Mouse (Mus musculus) cortical plate, adult 2 months (tissue): ENCODE data around the gene Ntm. TPM values are rescaled to one million over a fixed set of nuclear protein-coding genes. Genes with fewer than 3 reads are reported as not detected.

Experiments used
- H3K27ac ChIP-seq: fragments of 200-500 bp; 2 replicates; pipeline ENCODE4 v1.5.1; 2012; ENCODE audit warnings: low read length, control low read depth, inconsistent platforms; ENCODE audit not compliant: insufficient read depth
- H3K4me1 ChIP-seq: fragments of 200-500 bp; 2 replicates; pipeline ENCODE4 v1.6.1; 2011; ENCODE audit warnings: low read length; ENCODE audit not compliant: control insufficient read depth, insufficient read depth
- H3K4me3 ChIP-seq: fragments of 200-500 bp; 2 replicates; pipeline ENCODE4 v1.5.1; 2011; ENCODE audit warnings: mild to moderate bottlenecking, low read length, control low read depth; ENCODE audit not compliant: insufficient read depth
- CTCF ChIP-seq: fragments of 200-500 bp; IDR thresholded peaks from 2 replicates; pipeline ENCODE4 v1.5.1; 2011; ENCODE audit warnings: mild to moderate bottlenecking, control low read depth, low read length; ENCODE audit not compliant: insufficient read depth; ENCODE audit errors: extremely low read depth
- POLR2A ChIP-seq: fragments of 200-500 bp; IDR thresholded peaks from 2 replicates; pipeline ENCODE4 v1.6.1; 2011; ENCODE audit warnings: mild to moderate bottlenecking, low read length, control low read depth; ENCODE audit not compliant: insufficient read depth; ENCODE audit errors: extremely low read depth
- polyA plus RNA-seq: library from polyadenylated mRNA; depleted of rRNA; stranded (reverse); fragments of >200 nt; gene quantifications from 2 replicates; pipeline ENCODE4 v1.2.3, GENCODE M21; 2012

Ntm gene
- polyA plus RNA-seq, 1 experiment: 169 TPM

DNA sequence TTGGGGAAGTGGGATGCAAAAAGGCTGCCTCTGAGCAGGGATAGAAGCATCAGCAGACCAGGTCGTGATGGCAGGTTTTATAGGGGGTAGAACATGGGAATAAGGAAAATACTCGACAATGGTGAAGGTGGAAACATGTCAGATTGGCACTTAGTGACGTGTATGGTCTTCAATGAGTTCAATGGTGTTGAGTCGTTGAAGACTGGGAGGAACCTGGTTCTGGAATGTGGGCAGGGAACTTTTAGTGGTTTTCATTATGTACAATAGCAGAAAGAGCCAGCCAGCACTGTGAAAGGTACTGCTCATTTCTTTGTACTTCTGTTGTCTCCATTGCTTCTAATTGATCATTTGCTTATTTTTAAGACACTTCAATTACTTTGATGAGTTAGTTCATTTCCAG, 214.9 kb downstream of the Ntm start:
- H3K4me1 ChIP-seq: peaks cover 1% of the 10 kb centered on the region; the same call in 1 of the 2 replicates
- H3K4me3 ChIP-seq: no peak overlapping the region
- no peak for TF ChIP-seq CTCF
- no peak for TF ChIP-seq POLR2A
- no peak overlapping the region for H3K27ac ChIP-seq

DNA sequence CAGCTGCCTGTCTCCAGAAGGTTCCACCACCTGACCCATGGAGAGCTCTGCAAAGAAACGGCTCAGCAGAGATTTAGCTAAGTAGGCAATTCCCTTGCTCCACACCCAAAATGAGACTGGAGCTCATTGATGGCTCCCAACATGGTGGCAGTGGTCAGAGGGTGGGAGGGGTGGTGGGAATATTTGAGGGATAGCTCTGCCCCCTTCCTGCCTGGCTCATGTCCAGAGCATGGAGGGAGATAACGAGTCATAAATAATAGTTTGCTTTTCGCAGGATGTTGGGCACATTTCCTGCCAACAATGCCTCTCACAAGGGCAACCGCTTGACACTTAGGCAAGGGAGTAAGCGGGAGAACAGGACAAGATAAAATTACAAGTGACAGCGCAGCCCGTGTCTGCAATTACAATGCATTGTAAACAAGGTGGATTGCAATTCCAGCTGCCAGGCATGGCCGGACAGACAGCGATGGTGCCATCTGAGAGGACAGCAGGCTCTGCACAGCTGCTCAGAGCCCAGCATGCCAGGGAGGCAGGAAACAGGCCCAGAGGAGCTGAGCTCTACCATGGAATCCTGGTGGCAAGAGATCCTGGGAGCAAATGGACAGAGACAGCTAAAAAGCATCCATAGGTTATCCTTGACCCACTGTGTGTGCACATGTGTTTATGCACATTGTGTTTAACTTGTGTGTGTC, 224.0 kb downstream of the Ntm start:
- Histone ChIP-seq H3K4me1 (peaks cover 2% of the 10 kb centered on the region), H3K27ac (no peak overlapping the region), H3K4me3 (no peak overlapping the region)
- TF ChIP-seq CTCF (no peak), POLR2A (no peak)

GRCm38 (mm10) chr9:29736031-29736430, 226.9 kb downstream of the Ntm start:
- Histone ChIP-seq H3K27ac (no peak overlapping the region), H3K4me3 (no peak overlapping the region), H3K4me1 (peaks cover 2% of the 10 kb centered on the region)
- TF ChIP-seq CTCF (no peak), POLR2A (no peak)

GRCm38 (mm10) chr9:29732895-29733294, 230.0 kb downstream of the Ntm start:
- H3K4me1 ChIP-seq: peaks cover 2% of the 10 kb centered on the region
- no peak overlapping the region for H3K4me3 ChIP-seq
- no peak for TF ChIP-seq CTCF
- TF ChIP-seq POLR2A: no peak
- no peak overlapping the region for H3K27ac ChIP-seq

- TF ChIP-seq CTCF (no peak), POLR2A (no peak)
- H3K4me1 ChIP-seq: peaks cover 2% of the 10 kb centered on the region
- H3K27ac ChIP-seq: no peak overlapping the region
- no peak overlapping the region for H3K4me3 ChIP-seq
These were observed 231.3 kb downstream of the Ntm start for GRCm38 (mm10) chr9:29731672-29732071.

- Histone ChIP-seq H3K27ac (no peak overlapping the region), H3K4me3 (no peak overlapping the region), H3K4me1 (no peaks in the 10 kb centered on the region; the same call in 1 of the 2 replicates)
- TF ChIP-seq CTCF: no peak
- no peak for TF ChIP-seq POLR2A
These were observed 235.2 kb downstream of the Ntm start for GRCm38 (mm10) chr9:29727540-29728432.

GRCm38 (mm10) chr9:29721461-29721860, 241.5 kb downstream of the Ntm start:
- no peak overlapping the region for H3K27ac ChIP-seq
- no peak overlapping the region for H3K4me3 ChIP-seq
- H3K4me1 ChIP-seq: no peaks in the 10 kb centered on the region
- no peak for TF ChIP-seq POLR2A
- TF ChIP-seq CTCF: no peak

GRCm38 (mm10) chr9:29716795-29717194, 246.1 kb downstream of the Ntm start:
- no peaks in the 10 kb centered on the region for H3K4me1 ChIP-seq
- no peak overlapping the region for H3K4me3 ChIP-seq
- TF ChIP-seq CTCF (no peak), POLR2A (no peak)
- no peak overlapping the region for H3K27ac ChIP-seq

DNA sequence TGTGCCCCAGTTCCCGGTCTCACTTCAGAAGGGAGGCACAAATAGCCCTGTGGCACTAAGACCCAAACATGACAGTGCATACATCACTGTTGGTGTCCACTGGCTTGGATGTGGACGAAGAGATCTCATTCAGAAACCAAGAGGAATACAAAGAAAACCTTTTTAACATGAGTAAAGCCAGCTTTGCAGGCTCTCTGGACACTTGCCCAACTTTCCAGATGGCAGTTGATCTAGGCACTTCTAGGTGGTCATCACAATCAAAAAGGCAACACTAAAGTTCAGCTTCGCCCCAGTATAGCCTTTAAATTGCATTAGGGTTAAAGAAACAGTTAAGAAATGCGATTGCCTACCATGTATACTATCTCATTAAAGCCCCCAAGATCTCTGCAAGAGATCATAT, 264.7 kb downstream of the Ntm start:
- TF ChIP-seq POLR2A: no peak
- no peak for TF ChIP-seq CTCF
- H3K4me1 ChIP-seq: no peaks in the 10 kb centered on the region; the same call in 1 of the 2 replicates

More for the DNA sequence above, 264.7 kb downstream of the Ntm start:
- Histone ChIP-seq H3K4me3 (no peak overlapping the region), H3K27ac (no peak overlapping the region)
